In genomic region chr3:51673408-51674086, GRCm38 (mm10) we compare ENCODE assay signal across 9 mouse cellular contexts. TPM values are rescaled to one million over a fixed set of nuclear protein-coding genes. Genes with fewer than 3 reads are reported as not detected.
DNase-seq lines count a peak whose midpoint lies in the region; ATAC-seq lines count a peak whose summit lies in the region.
"Had no signal": no experiment of that assay in that cellular context is flagged by ENCODE, and none has a peak within 500 bp of the region (broad histone marks: within the 10 kb centered on the region; RNA-seq: fewer than 3 reads in every experiment).

No protein-coding gene starts in this region.

- DNase-seq in layer of hippocampus, adult 11-12 months (ENCODE audit: low spot score), result peak; percentile 60
- no peak for DNase-seq in layer of hippocampus, adult 9-10 months (ENCODE audit: low spot score)
- DNase-seq in adrenal gland, postnatal 10 days, result peak; percentile 83
- peak; percentile 69 for DNase-seq in fat pad, adult 2 months (ENCODE audit: extremely low read depth, low read depth, low spot score)
- DNase-seq in heart, postnatal 4 days, result peak; percentile 74
- DNase-seq in layer of hippocampus, adult 9-11 months, result peak; percentile 37
- peak; percentile 57 for DNase-seq in thymus, postnatal 4 days

- peak; percentile 66 for ATAC-seq in megakaryocyte, adult 5-6 weeks (ENCODE audit: poor library complexity, severe bottlenecking)

RNA-seq across cellular contexts. Expression of gene Mgst2, which starts 13.4 kb away (rescaled TPM):
- 10 to 100 TPM; 45.3 to 46.4 TPM for total RNA-seq in adrenal gland, postnatal 10 days (2021)
- 1 to 10 TPM; 1.6 TPM for total RNA-seq in heart, postnatal 4 days (2021)
- total RNA-seq in megakaryocyte, adult 5-6 weeks (2015), result 66.9 and 85.5 TPM in 2 replicates
- 38.3 and 40.8 TPM in 2 replicates for total RNA-seq in megakaryocyte, adult 5-6 weeks (2017)
- total RNA-seq: layer of hippocampus, postnatal 36 days had no signal

Comparison
In these comparisons a context has a peak if more than half of its experiments do, and no peak if none do; other contexts are left out.
1. RNA of gene Mgst2, which starts 13.4 kb away (total RNA-seq): 38.3 to 85.5 TPM in megakaryocyte, adult 5-6 weeks and 45.3 to 46.4 TPM in adrenal gland, postnatal 10 days; 1.6 TPM in heart, postnatal 4 days; every median in the first group is over 10 times any median in the second.